Mouse (Mus musculus): Measurements from ENCODE around the gene Ccer2. TPM values are rescaled to one million over a fixed set of nuclear protein-coding genes. Genes with fewer than 3 reads are reported as not detected.
A peak's percentile ranks its signal among the peaks of the same experiment; 100 is the strongest.

Ccer2 gene
- polyA plus RNA-seq (2016; fragmentation: Nextera tagmentation; extraction: Ambion mirVana) = 3.2 and 4.0 TPM in 2 replicates

DNA sequence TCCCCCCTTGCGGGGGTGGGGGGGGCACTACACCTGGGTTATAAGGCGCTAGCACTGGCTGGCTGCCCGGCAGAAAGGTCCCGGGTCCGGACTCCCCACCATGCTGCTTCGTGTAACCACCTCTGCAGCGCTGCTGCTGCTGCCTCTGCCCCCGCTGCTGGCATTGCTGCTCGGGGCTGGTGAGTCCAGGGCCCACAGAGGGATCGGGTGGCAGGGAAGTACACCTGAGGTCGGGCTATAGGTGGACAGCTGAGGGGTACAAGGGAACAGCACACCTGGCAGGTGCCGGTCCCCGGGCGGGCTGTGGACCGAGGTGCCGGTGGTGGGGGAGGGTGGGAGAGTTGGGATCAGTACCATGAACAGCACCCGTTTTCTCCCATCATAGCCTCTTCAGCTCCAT is at the start of gene Ccer2:
TSS of gene Ccer2 (plus strand) at position 96 of the 400 bp plus-strand sequence.
- Histone ChIP-seq H3K27ac (no peak within 1 kb of the TSS), H3K9ac (no peak within 1 kb of the TSS), H3K4me1 (peaks cover 5% of the 10 kb centered on the region; the same call in 1 of the 2 replicates), H3K36me3 (peaks cover 40% of the 10 kb centered on the region), H3K9me3 (replicated peaks) (no peaks in the 10 kb centered on the region), H3K27me3 (peaks cover 13% of the 10 kb centered on the region), H3K4me2 (replicated peaks) (peak within 1 kb of the TSS; percentile 45), H3K4me3 (peak within 1 kb of the TSS; percentile 14; the same call in 1 of the 2 replicates)
- ATAC-seq (ENCODE audit: low FRiP score) = peak; percentile 40; the same call in 1 of the 2 replicates
- WGBS = 5% methylated on average over 17 of the region's 17 CpGs

DNA sequence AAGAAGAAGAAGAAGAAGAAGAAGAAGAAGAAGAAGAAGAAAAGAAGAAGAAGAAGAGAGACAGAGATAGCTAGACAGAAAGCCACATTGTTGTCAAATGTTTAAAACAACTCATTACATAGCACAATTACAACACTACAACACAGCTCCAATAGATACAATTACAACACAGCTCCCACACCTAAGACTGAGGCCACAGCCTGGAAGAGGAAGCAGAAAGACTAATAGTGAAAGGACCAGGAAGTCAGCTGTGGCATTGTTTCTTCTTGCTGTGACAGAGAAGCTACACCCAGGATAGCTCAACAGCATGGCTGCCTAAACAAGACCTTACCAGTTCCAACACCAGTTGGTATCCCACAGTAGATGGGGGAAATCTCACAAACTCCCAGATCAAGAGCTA is 46.5 kb upstream of the Ccer2 start:
- no peak overlapping the region for H3K27ac ChIP-seq
- H3K9ac ChIP-seq = no peak overlapping the region
- no peaks in the 10 kb centered on the region for H3K4me1 ChIP-seq
- no peak overlapping the region for H3K4me2 ChIP-seq (replicated peaks)
- no peak overlapping the region for H3K4me3 ChIP-seq
- H3K9me3 ChIP-seq (replicated peaks) = no peaks in the 10 kb centered on the region
- ATAC-seq (ENCODE audit: low FRiP score) = no peak
- H3K36me3 ChIP-seq = no peaks in the 10 kb centered on the region
- H3K27me3 ChIP-seq = no peaks in the 10 kb centered on the region

DNA sequence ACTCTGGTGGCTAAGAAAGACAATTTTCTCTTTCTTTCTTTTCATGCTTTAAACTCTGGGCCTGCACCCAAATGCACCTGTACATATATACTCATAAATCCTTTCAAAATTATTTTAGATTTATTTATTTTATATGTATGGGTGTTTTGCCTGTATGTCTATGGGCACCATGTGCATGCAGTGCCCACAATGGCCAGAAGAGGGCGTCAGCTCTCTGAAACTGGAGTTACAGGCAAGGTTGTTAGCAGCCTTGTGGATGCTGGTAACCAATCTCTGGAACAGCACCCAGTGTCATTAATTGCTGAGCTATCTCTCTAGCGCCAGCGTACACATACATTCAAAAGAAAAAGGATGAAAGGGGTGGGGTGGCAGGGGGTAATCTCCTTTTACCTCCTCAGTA is 45.0 kb upstream of the Ccer2 start:
- Histone ChIP-seq H3K4me1 (no peaks in the 10 kb centered on the region), H3K4me2 (replicated peaks) (no peak overlapping the region), H3K36me3 (no peaks in the 10 kb centered on the region), H3K27me3 (no peaks in the 10 kb centered on the region), H3K9me3 (replicated peaks) (no peaks in the 10 kb centered on the region), H3K27ac (no peak overlapping the region), H3K9ac (no peak overlapping the region), H3K4me3 (no peak overlapping the region)
- no peak for ATAC-seq (ENCODE audit: low FRiP score)
- 66% methylated on average over 3 of the region's 3 CpGs for WGBS

DNA sequence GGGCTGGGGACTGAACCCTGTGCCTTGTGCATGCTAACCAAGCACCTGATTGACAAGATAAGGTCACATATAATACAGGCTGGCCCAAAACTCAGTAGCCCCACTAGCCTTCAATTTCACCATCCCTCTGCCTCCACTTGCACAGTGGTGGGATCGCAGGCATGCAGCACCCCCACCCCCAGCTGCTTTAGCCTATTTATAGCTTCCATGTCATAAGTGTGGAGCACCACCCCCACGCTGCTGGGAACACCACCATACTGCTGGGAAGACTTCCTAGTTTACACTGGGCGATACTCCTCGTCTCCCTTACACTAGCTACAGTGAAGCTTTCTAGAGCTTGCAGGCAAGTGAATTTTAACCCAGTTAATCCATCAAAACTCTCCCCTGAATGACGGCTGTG is 41.3 kb upstream of the Ccer2 start:
- no peak overlapping the region for H3K4me2 ChIP-seq (replicated peaks)
- no peaks in the 10 kb centered on the region for H3K36me3 ChIP-seq
- peaks cover 4% of the 10 kb centered on the region; the same call in 1 of the 2 replicates for H3K4me1 ChIP-seq
- no peaks in the 10 kb centered on the region for H3K27me3 ChIP-seq
- H3K27ac ChIP-seq = no peak overlapping the region
- no peak for ATAC-seq (ENCODE audit: low FRiP score)
- no peaks in the 10 kb centered on the region for H3K9me3 ChIP-seq (replicated peaks)
- no peak overlapping the region for H3K9ac ChIP-seq
- 83% methylated on average over 5 of the region's 5 CpGs for WGBS
- H3K4me3 ChIP-seq = no peak overlapping the region

DNA sequence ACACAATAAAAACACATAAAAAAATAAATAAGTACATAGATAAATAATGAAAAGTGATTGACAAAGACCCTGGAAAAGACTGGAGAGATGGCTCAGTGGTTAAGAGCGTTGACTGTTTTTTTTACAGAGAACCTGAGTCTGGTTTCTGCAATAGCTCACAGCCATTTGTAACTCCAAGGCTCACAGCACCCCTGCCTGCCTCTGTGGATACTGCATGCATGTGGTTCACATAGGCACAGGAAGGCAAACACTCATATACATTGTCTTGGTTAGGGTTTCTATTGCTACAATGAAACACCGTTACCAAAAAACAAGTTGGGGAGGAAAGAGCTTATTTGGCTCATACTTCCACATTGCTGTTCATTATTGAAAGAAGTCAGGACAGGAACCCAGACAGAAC is 40.4 kb upstream of the Ccer2 start:
- Histone ChIP-seq H3K4me3 (no peak overlapping the region), H3K27me3 (no peaks in the 10 kb centered on the region), H3K9me3 (replicated peaks) (no peaks in the 10 kb centered on the region), H3K36me3 (no peaks in the 10 kb centered on the region), H3K9ac (no peak overlapping the region), H3K27ac (no peak overlapping the region), H3K4me1 (peaks cover 4% of the 10 kb centered on the region; the same call in 1 of the 2 replicates), H3K4me2 (replicated peaks) (no peak overlapping the region)
- 95% methylated on average over 2 of the region's 2 CpGs for WGBS
- ATAC-seq (ENCODE audit: low FRiP score) = no peak

DNA sequence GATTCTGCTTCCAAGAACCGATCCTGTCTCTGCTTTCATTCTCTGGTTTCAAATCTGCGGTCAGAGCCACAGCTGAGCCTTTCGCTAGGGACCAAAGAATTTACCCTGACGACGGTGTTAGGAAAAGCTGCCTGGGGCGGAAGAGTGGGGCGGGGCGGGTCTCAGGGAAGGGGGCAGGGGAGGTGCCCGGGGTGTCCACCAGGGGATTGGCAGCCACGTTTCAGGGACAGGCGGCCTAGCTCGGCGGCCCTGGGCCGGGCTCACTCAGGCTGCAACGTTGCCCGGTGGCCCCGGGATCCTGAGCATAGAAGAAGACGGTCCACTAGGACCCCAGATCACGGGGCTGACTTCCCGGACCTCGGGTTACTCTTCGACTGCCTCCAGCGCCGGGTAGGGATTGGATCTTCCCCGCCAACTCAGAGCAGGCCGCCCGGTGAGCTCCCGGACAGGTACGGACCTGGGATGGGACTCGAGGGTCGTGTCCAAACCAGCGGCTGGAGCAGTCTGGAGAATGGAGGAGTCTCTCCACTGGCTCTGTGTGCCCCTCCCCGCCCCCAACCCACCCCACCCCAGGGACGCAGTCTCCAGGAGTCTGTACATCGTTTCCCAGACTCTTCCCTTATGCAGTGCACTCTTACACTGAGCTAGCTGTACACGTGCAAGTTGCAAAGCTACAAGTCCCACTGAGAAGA is 39.2 kb upstream of the Ccer2 start, which contains the start of gene Fbxo17:
TSS of gene Fbxo17 (plus strand) at position 215 of the 692 bp plus-strand sequence.
- H3K4me2 ChIP-seq (replicated peaks) = peak within 1 kb of the TSS; percentile 68
- H3K9ac ChIP-seq = peak within 1 kb of the TSS; percentile 61
- H3K27me3 ChIP-seq = no peaks in the 10 kb centered on the region
- H3K9me3 ChIP-seq (replicated peaks) = no peaks in the 10 kb centered on the region
- peaks cover 4% of the 10 kb centered on the region; the same call in 1 of the 2 replicates for H3K4me1 ChIP-seq
- WGBS = 4% methylated on average over 36 of the region's 36 CpGs
- H3K27ac ChIP-seq = peak within 1 kb of the TSS; percentile 8; the same call in 1 of the 2 replicates
- H3K36me3 ChIP-seq = no peaks in the 10 kb centered on the region
- H3K4me3 ChIP-seq = peak within 1 kb of the TSS; percentile 41
- peak; percentile 76 for ATAC-seq (ENCODE audit: low FRiP score)

DNA sequence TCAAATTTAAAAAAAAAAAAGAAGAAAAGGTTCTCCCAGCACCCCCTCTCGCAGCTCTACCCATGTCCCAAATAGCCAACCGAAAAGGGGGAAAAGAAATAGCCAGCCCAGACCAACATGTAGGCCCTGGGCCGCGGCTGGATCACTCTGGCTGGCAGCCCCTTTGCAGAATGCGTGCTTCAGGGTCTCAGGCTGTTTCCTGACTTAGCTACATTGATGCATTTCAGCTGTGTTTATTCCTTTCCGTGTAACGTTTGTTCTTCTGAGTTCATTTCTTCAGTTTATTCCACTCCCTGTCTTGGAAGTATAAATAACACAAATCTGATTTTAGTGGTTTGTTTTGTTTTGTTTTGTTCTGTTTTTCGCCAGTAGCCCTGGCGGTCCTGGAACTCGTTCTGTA is 38.2 kb upstream of the Ccer2 start:
- Histone ChIP-seq H3K27ac (no peak overlapping the region), H3K4me1 (peaks cover 4% of the 10 kb centered on the region; the same call in 1 of the 2 replicates), H3K36me3 (no peaks in the 10 kb centered on the region), H3K27me3 (no peaks in the 10 kb centered on the region), H3K4me3 (no peak overlapping the region), H3K9me3 (replicated peaks) (no peaks in the 10 kb centered on the region), H3K4me2 (replicated peaks) (peak overlapping the region; percentile 68; the same call in 1 of the 2 replicates), H3K9ac (no peak overlapping the region)
- 87% methylated on average over 10 of the region's 10 CpGs for WGBS
- ATAC-seq (ENCODE audit: low FRiP score) = no peak

DNA sequence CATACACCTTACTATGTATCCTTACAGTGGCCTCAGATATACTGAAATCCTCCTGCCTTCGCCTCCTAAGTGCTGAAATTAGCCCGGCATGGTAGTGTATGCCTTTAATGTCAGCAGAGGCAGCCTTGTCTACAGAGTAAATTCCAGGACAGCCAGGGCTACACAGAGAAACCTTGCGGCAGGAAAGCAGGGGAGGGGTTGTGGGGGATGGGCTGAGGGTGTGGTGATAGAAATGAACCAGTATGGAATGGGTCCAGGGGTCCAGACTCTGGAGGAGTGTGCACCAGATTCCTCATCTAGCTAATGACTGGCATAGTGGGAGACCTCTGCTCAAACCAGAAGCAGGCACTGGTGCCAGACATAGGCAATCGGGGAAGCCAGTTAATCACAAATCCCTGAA is 36.8 kb upstream of the Ccer2 start:
- no peak overlapping the region for H3K27ac ChIP-seq
- 66% methylated on average over 4 of the region's 4 CpGs for WGBS
- no peak for ATAC-seq (ENCODE audit: low FRiP score)
- H3K9ac ChIP-seq = no peak overlapping the region
- H3K4me2 ChIP-seq (replicated peaks) = no peak overlapping the region
- H3K4me3 ChIP-seq = no peak overlapping the region
- peaks cover 4% of the 10 kb centered on the region; the same call in 1 of the 2 replicates for H3K4me1 ChIP-seq
- no peaks in the 10 kb centered on the region for H3K27me3 ChIP-seq
- no peaks in the 10 kb centered on the region for H3K36me3 ChIP-seq
- H3K9me3 ChIP-seq (replicated peaks) = no peaks in the 10 kb centered on the region

DNA sequence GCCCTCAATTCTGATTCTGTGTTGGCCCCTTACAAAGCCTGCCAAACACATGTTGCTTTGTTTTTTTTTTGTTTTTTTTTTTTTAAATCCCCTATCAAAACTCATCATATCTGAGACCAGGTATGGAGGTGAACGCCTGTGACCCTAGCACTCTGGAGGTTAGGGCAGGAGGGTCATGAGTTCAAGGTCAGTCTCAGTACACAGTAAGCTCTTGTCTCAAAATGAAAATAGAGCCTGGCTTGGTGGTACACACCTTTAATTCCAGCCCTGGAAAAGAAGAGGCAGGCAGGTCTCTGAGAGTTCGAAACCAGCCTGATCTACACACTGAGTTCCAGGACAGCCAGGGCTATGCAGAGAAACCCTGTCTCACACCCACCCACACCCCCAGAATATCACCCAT is 36.3 kb upstream of the Ccer2 start:
- H3K4me2 ChIP-seq (replicated peaks) = no peak overlapping the region
- H3K27me3 ChIP-seq = no peaks in the 10 kb centered on the region
- no peak for ATAC-seq (ENCODE audit: low FRiP score)
- H3K9me3 ChIP-seq (replicated peaks) = no peaks in the 10 kb centered on the region
- H3K27ac ChIP-seq = no peak overlapping the region
- H3K4me3 ChIP-seq = no peak overlapping the region
- H3K4me1 ChIP-seq = peaks cover 4% of the 10 kb centered on the region; the same call in 1 of the 2 replicates
- no peaks in the 10 kb centered on the region for H3K36me3 ChIP-seq
- WGBS = 88% methylated on average over 2 of the region's 2 CpGs
- no peak overlapping the region for H3K9ac ChIP-seq

DNA sequence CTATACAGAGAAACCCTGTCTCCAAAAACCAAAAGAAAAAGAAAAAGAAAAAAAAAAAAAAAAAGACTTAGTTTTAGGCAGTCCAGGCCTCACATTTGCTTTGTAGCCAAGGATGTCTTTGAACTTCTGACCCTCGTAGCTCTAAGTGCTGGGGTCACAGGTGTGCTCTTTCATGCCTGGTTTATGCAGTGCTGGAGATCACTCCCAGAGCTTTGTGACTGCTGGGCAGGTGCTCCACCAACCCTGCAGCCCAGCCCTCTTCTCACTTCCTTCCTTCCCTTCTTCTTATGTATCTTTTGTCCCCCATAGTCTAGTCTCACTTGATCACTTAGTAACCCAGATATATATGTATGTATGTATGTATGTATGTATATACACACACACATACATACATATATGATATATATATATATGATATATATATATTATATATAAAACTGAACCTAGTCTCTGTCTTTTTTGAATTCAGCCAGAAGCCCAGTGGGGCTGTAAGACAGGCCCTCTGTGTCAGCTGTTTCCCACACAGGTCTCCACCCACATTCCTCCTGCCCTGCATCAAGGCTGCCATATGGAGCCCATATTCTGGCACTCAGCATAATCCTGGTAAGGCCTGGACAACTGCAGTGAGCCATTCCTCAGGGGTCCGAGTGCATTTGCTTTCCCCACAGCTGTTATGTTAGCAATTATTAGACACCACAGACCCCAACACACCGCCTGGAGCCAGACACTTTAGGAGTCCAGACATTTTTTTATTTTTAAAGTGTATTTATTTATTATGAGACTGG is 35.0 kb upstream of the Ccer2 start:
- H3K27me3 ChIP-seq = no peaks in the 10 kb centered on the region
- no peak for ATAC-seq (ENCODE audit: low FRiP score)
- H3K27ac ChIP-seq = no peak overlapping the region
- WGBS = 69% methylated on average over 3 of the region's 3 CpGs
- no peak overlapping the region for H3K9ac ChIP-seq
- H3K4me2 ChIP-seq (replicated peaks) = no peak overlapping the region
- no peak overlapping the region for H3K4me3 ChIP-seq
- no peaks in the 10 kb centered on the region for H3K9me3 ChIP-seq (replicated peaks)
- no peaks in the 10 kb centered on the region for H3K36me3 ChIP-seq
- peaks cover 4% of the 10 kb centered on the region; the same call in 1 of the 2 replicates for H3K4me1 ChIP-seq

DNA sequence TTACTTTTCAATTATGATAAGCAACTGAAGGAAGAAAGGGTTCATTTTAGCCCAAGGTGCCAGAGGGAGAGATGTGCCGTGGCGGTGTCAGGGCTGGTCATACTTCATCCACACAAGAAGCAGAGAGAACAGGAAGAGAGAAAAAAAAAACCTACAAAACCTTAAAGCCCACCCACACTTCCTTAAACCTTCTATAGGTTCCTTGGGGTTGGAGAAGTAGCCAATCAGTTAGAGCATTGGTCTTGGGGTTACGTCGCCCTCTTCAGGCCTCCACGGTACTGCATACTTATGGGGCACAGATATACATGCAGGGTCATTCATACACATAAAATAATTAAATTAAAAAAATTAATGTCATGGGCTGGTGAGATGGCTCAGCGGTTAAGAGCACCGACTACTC is 33.9 kb upstream of the Ccer2 start:
- H3K4me3 ChIP-seq = no peak overlapping the region
- H3K4me2 ChIP-seq (replicated peaks) = no peak overlapping the region
- H3K9ac ChIP-seq = no peak overlapping the region
- no peaks in the 10 kb centered on the region for H3K27me3 ChIP-seq
- H3K4me1 ChIP-seq = peaks cover under 1% of the 10 kb centered on the region; the same call in 1 of the 2 replicates
- H3K9me3 ChIP-seq (replicated peaks) = no peaks in the 10 kb centered on the region
- no peak overlapping the region for H3K27ac ChIP-seq
- ATAC-seq (ENCODE audit: low FRiP score) = no peak
- 93% methylated on average over 7 of the region's 7 CpGs for WGBS
- no peaks in the 10 kb centered on the region for H3K36me3 ChIP-seq

DNA sequence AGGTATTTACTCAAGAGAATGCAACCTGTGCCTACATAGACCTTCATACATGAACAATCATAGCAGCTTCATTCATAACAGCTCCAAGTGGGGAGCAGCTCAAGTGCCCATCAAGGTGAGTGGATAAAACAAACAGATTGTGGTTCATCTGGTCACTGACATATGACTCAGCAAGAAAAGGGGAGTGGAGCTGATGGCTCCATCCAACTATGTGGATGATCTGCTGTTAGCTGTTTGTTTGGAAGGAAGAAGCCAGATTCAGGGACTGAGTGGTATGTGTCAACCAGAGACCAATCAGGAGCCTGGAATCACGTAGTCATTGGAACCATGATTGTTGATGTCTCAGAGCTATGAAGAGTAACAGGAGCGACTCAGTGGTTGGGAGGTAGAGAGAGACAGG is 31.4 kb upstream of the Ccer2 start:
- Histone ChIP-seq H3K27me3 (no peaks in the 10 kb centered on the region), H3K27ac (no peak overlapping the region), H3K9ac (no peak overlapping the region), H3K4me3 (no peak overlapping the region), H3K4me2 (replicated peaks) (no peak overlapping the region), H3K4me1 (no peaks in the 10 kb centered on the region), H3K9me3 (replicated peaks) (no peaks in the 10 kb centered on the region), H3K36me3 (no peaks in the 10 kb centered on the region)
- ATAC-seq (ENCODE audit: low FRiP score) = no peak
- 91% methylated on average over 2 of the region's 2 CpGs for WGBS

Measured in hindbrain, embryonic 12.5 days (tissue).